8 mouse cellular contexts compared by ENCODE assay signal in genomic region chr11:69682840-69683533, GRCm38 (mm10). TPM values are rescaled to one million over a fixed set of nuclear protein-coding genes. Genes with fewer than 3 reads are reported as not detected.
A peak's percentile ranks its signal among the peaks of the same experiment; 100 is the strongest.
DNase-seq lines count a peak whose midpoint lies in the region; ATAC-seq lines count a peak whose summit lies in the region.

No protein-coding gene starts in this region.

- H3K36me3 ChIP-seq in hindbrain, embryonic 14.5 days (replicated peaks; ENCODE audit: control insufficient read depth, insufficient read depth) = peaks cover 19% of the 10 kb centered on the region

- whole genome bisulfite sequencing in hindbrain, embryonic 14.5 days = 20% methylated on average over 12 of the region's 12 CpGs

- H3K4me3 ChIP-seq in hindbrain, embryonic 14.5 days (replicated peaks; ENCODE audit: low read length) = peak overlapping the region; percentile 73; the same call in 1 of the 2 replicates

- ATAC-seq in hindbrain, embryonic 14.5 days (ENCODE audit: low FRiP score) = 0 out of 2 replicates have a peak, but pooled peaks have one; percentile 32

- H3K27ac ChIP-seq in hindbrain, embryonic 14.5 days = peak overlapping the region; percentile 93

- H3K9ac ChIP-seq in hindbrain, embryonic 14.5 days = peak overlapping the region; percentile 74

- peaks cover 25% of the 10 kb centered on the region for H3K4me1 ChIP-seq in hindbrain, embryonic 14.5 days (replicated peaks; ENCODE audit: control insufficient read depth, insufficient read depth, low read length)

- DNase-seq in Muller cell, postnatal 12 days (ENCODE audit: inconsistent ontology term) = peak; percentile 81
- DNase-seq in cerebellum, postnatal 14 days = peak; percentile 96 to 97
- peak; percentile 79 to 85 for DNase-seq in frontal cortex, postnatal 25 days (ENCODE audit: low spot score in 2 of 2)
- DNase-seq in hindbrain, embryonic 14.5 days (ENCODE audit: low spot score) = peak; percentile 97
- peak; percentile 85 to 90 for DNase-seq in layer of hippocampus, postnatal 36 days
- peak; percentile 95 for DNase-seq in lung, postnatal 36 days
- peak; percentile 85 for DNase-seq in retina, postnatal 7 days (ENCODE audit: low read depth, low spot score)
- peak; percentile 64 for DNase-seq in urinary bladder, postnatal 10 days (ENCODE audit: low spot score)

- H3K4me2 ChIP-seq in hindbrain, embryonic 14.5 days (replicated peaks) = peak overlapping the region; percentile 71

- H3K27me3 ChIP-seq in hindbrain, embryonic 14.5 days (ENCODE audit: control insufficient read depth, insufficient read depth, low read length) = no peaks in the 10 kb centered on the region

- no peaks in the 10 kb centered on the region for H3K9me3 ChIP-seq in hindbrain, embryonic 14.5 days (ENCODE audit: control insufficient read depth, low read length)

RNA-seq across cellular contexts. Expression of gene Senp3, which starts 1.1 kb away (rescaled TPM):
- polyA plus RNA-seq in hindbrain, embryonic 14.5 days (2014; fragmentation: Nextera tagmentation; extraction: Ambion mirVana) = 96.2 and 99.2 TPM in 2 replicates
- total RNA-seq in layer of hippocampus, postnatal 36 days (2021) = 100 to 1,000 TPM; 101 to 122 TPM

RNA-seq across cellular contexts. Expression of gene Tnfsf13, which starts 2.6 kb away (rescaled TPM):
- polyA plus RNA-seq in hindbrain, embryonic 14.5 days (2014; fragmentation: Nextera tagmentation; extraction: Ambion mirVana) = 0.20 and 0.55 TPM in 2 replicates
- 1 to 10 TPM; 2.1 to 3.1 TPM for total RNA-seq in layer of hippocampus, postnatal 36 days (2021)

RNA-seq across cellular contexts. Expression of gene Eif4a1, which starts 10.8 kb away (rescaled TPM):
- polyA plus RNA-seq in hindbrain, embryonic 14.5 days (2014; fragmentation: Nextera tagmentation; extraction: Ambion mirVana) = 559 and 579 TPM in 2 replicates
- 100 to 1,000 TPM; 352 to 354 TPM for total RNA-seq in layer of hippocampus, postnatal 36 days (2021)

RNA-seq across cellular contexts. Expression of gene Tnfsf12, which starts 12.7 kb away (rescaled TPM):
- polyA plus RNA-seq in hindbrain, embryonic 14.5 days (2014; fragmentation: Nextera tagmentation; extraction: Ambion mirVana) = 4.2 and 5.0 TPM in 2 replicates
- total RNA-seq in layer of hippocampus, postnatal 36 days (2021) = 1 to 10 TPM; 8.2 to 8.8 TPM

RNA-seq across cellular contexts. Expression of gene Tnfsfm13, which starts 12.9 kb away (rescaled TPM):
- 1.1 and 2.6 TPM in 2 replicates for polyA plus RNA-seq in hindbrain, embryonic 14.5 days (2014; fragmentation: Nextera tagmentation; extraction: Ambion mirVana)
- 1 to 10 TPM in 1 of 2 experiments, under 1 TPM in 1; 0.90 to 1.2 TPM for total RNA-seq in layer of hippocampus, postnatal 36 days (2021)

Comparison
In these comparisons a context has a peak if more than half of its experiments do, and no peak if none do; other contexts are left out.
1. Peak in every context shown above with its lines: DNase-seq, ATAC-seq, H3K4me3 ChIP-seq and H3K27ac ChIP-seq.